Mouse (Mus musculus): ENCODE results near the gene Iscu.

DNA sequence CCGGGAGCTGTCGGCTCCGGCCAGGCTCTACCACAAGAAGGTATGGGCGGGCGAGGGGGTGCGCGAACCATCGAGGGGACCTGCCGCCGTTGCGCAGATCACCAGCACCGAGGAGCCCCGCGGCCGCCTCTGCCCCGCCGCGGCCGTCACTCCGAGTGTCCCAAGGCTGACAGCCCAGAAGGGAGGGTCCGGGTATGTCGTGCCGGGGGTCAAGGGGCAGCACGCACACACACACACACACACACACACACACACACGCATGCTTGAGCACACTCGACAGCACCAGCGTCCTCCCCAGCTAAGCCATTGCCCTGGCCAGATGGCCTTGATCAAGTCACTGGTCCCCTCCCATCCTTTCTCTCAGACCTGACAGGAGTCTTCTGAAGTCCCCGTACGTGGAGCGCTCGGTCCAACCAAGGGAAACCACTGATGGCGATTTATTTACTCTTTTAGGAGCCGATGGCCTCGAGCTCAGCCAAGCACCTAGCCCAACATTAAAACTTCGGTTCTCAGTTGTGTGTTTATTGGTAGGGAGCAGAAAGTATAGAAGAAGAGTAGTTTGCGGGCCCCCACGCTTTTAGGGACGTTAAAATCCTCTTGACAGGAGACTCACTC, 464 bp downstream of the Iscu start:
- TF ChIP-seq POLR2A (IDR thresholded peaks at IDR 0.05; ENCODE audit: control insufficient read depth, low read depth, low read length) (no peak), CTCF (IDR thresholded peaks at IDR 0.05; ENCODE audit: control insufficient read depth, insufficient read depth, insufficient replicate concordance, low read depth, low read length) (no peak)
